Mouse (Mus musculus): ENCODE measurements around the gene Bdnf. TPM values are rescaled to one million over a fixed set of nuclear protein-coding genes. Genes with fewer than 3 reads are reported as not detected.

Gene Bdnf
- polyA plus RNA-seq, 1 experiment from 2014 or later: 2.1 TPM

GRCm38 (mm10) chr2:109768814-109769213 lies 94.3 kb downstream of the Bdnf start:
- no peak overlapping the region for H3K27ac ChIP-seq (replicated peaks)
- DNase-seq (ENCODE audit: low spot score): no peak
- 74% methylated on average over 3 of the region's 3 CpGs for WGBS
- no peak overlapping the region for H3K4me2 ChIP-seq (replicated peaks; ENCODE audit: low read depth)
- no peak for ATAC-seq (ENCODE audit: low FRiP score, low TSS enrichment)
- H3K4me3 ChIP-seq (ENCODE audit: low read depth, low read length): no peak overlapping the region
- no peaks in the 10 kb centered on the region for H3K36me3 ChIP-seq (ENCODE audit: control insufficient read depth, insufficient read depth, low read length)
- no peak for TF ChIP-seq EP300 (optimal IDR thresholded peaks at IDR 0.05)
- no peak for TF ChIP-seq CTCF (IDR thresholded peaks at IDR 0.05; ENCODE audit: low read depth)
- no peaks in the 10 kb centered on the region for H3K27me3 ChIP-seq (ENCODE audit: control insufficient read depth, insufficient read depth, low read length)
- no peak overlapping the region for H3K9ac ChIP-seq (ENCODE audit: low read length)
- no peaks in the 10 kb centered on the region for H3K9me3 ChIP-seq (ENCODE audit: control insufficient read depth, low read length)
- no peaks in the 10 kb centered on the region for H3K4me1 ChIP-seq (replicated peaks; ENCODE audit: control insufficient read depth, insufficient read depth)

DNA sequence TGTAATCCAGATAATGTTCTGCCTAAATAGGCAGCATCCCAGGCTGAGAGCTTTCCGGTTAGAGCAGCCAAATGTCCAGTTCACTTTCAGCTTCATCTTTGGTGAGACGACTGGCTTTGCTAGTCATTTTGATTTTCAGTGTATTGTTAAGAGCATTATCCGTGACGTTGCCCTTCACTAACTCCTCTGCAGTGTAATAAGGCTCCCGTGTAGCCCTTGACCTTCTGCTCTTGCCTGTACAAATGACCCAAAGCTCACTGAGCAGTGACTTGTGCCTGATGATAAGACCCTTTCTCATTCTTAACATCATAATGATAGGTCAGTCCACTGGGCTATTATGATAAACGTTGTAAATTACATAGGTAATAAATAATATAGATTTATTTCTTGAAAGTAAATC lies 101.9 kb downstream of the Bdnf start:
- H3K9me3 ChIP-seq (ENCODE audit: control insufficient read depth, low read length): no peaks in the 10 kb centered on the region
- no peaks in the 10 kb centered on the region for H3K27me3 ChIP-seq (ENCODE audit: control insufficient read depth, insufficient read depth, low read length)
- 62% methylated on average over 6 of the region's 6 CpGs for WGBS
- no peak overlapping the region for H3K4me2 ChIP-seq (replicated peaks; ENCODE audit: low read depth)
- H3K4me3 ChIP-seq (ENCODE audit: low read depth, low read length): no peak overlapping the region
- no peak overlapping the region for H3K9ac ChIP-seq (ENCODE audit: low read length)
- ATAC-seq (ENCODE audit: low FRiP score, low TSS enrichment) (no peak), DNase-seq (ENCODE audit: low spot score) (no peak)
- TF ChIP-seq EP300 (optimal IDR thresholded peaks at IDR 0.05) (no peak), CTCF (IDR thresholded peaks at IDR 0.05; ENCODE audit: low read depth) (no peak)
- H3K36me3 ChIP-seq (ENCODE audit: control insufficient read depth, insufficient read depth, low read length): no peaks in the 10 kb centered on the region
- H3K4me1 ChIP-seq (replicated peaks; ENCODE audit: control insufficient read depth, insufficient read depth): no peaks in the 10 kb centered on the region
- H3K27ac ChIP-seq (replicated peaks): no peak overlapping the region

Other genes starting within 250 kb of the Bdnf start
- gene Lin7c, start 216.2 kb downstream of the Bdnf start, polyA plus RNA-seq (2015; fragmentation: Nextera tagmentation; extraction: Ambion mirVana): 36.1 and 38.4 TPM in 2 replicates
- gene Lgr4, start 242.9 kb downstream of the Bdnf start, polyA plus RNA-seq (2015; fragmentation: Nextera tagmentation; extraction: Ambion mirVana): 15.0 and 16.0 TPM in 2 replicates